Mouse (Mus musculus) limb, embryonic 14.5 days (tissue): ENCODE measurements around the gene H2al1c. TPM values are rescaled to one million over a fixed set of nuclear protein-coding genes. Genes with fewer than 3 reads are reported as not detected.
A peak's percentile ranks its signal among the peaks of the same experiment; 100 is the strongest.
"Not testable (repeated sequence)": the region's sequence is repeated elsewhere in the genome, so short reads cannot be mapped to it uniquely, and the experiment has no call there.

Experiments
- ATAC-seq: fragments of 200-750 bp; cut with Nextera tagmentation; 2 replicates; pipeline ENCODE4 v1.8.0; 2017; ENCODE audit warnings: low read depth, moderate number of reproducible peaks, moderate TSS enrichment; ENCODE audit not compliant: low FRiP score
- DNase-seq: peaks from one replicate; pipeline ENCODE4 v3.0.0-alpha.2; 2015; ENCODE audit warnings: low spot score
- H3K27ac ChIP-seq: fragments of 300-500 bp; sonication (generic); replicated peaks from 2 replicates; pipeline ENCODE4 v1.5.1; 2014; ENCODE audit warnings: low read depth, mild to moderate bottlenecking, low read length, moderate library complexity, mixed read lengths
- H3K27me3 ChIP-seq: fragments of 300-500 bp; sonication (generic); 2 replicates; pipeline ENCODE4 v1.6.1; 2014; ENCODE audit warnings: low read length, mixed read lengths; ENCODE audit not compliant: control insufficient read depth, insufficient read depth
- H3K36me3 ChIP-seq: fragments of 300-500 bp; sonication (generic); 2 replicates; pipeline ENCODE4 v1.6.1; 2014; ENCODE audit warnings: mild to moderate bottlenecking, low read length, moderate library complexity, mixed read lengths; ENCODE audit not compliant: control insufficient read depth, insufficient read depth
- H3K4me1 ChIP-seq: fragments of 300-500 bp; sonication (generic); 2 replicates; pipeline ENCODE4 v1.6.1; 2014; ENCODE audit warnings: antibody characterized with exemption, low read length, mixed read lengths; ENCODE audit not compliant: control insufficient read depth, insufficient read depth
- H3K4me2 ChIP-seq: fragments of 300-500 bp; sonication (generic); replicated peaks from 2 replicates; pipeline ENCODE4 v1.6.1; 2014; ENCODE audit warnings: low read depth, mild to moderate bottlenecking, low read length, moderate library complexity; ENCODE audit not compliant: severe bottlenecking
- H3K4me3 ChIP-seq: fragments of 300-500 bp; sonication (generic); replicated peaks from 2 replicates; pipeline ENCODE4 v1.5.1; 2014; ENCODE audit warnings: low read length
- H3K9ac ChIP-seq: fragments of 300-500 bp; sonication (generic); 2 replicates; pipeline ENCODE4 v1.6.1; 2014; ENCODE audit warnings: mild to moderate bottlenecking, low read depth, low read length, moderate library complexity; ENCODE audit not compliant: severe bottlenecking
- H3K9me3 ChIP-seq: fragments of 300-500 bp; sonication (generic); 2 replicates; pipeline ENCODE4 v1.6.1; 2016; ENCODE audit warnings: low read length; ENCODE audit not compliant: control insufficient read depth
- POLR2A ChIP-seq: fragments of 200-500 bp; IDR thresholded peaks from 2 replicates; pipeline ENCODE4 v1.8.0; 2012; ENCODE audit warnings: inconsistent platforms, mild to moderate bottlenecking, moderate library complexity, borderline replicate concordance; ENCODE audit not compliant: insufficient read depth, insufficient read length; ENCODE audit errors: extremely low read depth
- WGBS: fragments of 180-500 bp; shearing (Covaris S2); extraction: QIAGEN DNeasy Blood & Tissue Kit; methylation state at CpG from one replicate; pipeline ENCODE4 v1.1.7; 2014; 5-methylcytosine and 5-hydroxymethylcytosine counted together
- polyA plus RNA-seq, 2 experiments: library from polyadenylated mRNA; depleted of rRNA in 1 of 2; stranded (reverse) in 1 of 2; unstranded in 1 of 2; fragments of >200 nt; fragmentation: Nextera tagmentation in 1 of 2; extraction: Ambion mirVana in 1 of 2; gene quantifications; 2 replicates each; pipeline versions ENCODE4 v1.2.1 to v1.2.3; 2012 to 2014

H2al1c gene
- polyA plus RNA-seq, 2 experiments, result not detected

DNA sequence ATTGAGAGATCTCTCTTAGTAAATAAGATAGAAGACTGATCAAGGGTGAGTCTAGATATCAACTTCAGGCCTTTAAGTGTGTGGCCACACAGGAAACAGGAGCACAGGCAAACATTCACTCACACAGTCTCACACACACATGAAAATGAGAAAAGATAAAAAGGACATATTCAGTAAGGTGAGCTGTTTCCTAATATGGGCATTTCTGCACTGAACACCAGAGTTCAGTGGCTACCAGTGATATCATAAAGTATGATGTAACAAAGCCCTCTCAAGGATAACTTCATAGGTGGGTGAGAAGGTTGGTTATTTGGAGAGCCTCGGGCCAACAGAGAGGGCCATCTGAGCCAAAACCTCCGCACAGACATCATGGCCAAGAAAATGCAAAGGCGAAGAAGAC lies 12.5 kb downstream of the H2al1c start, which contains the start of gene H2al1g:
Gene H2al1g, plus strand, starts transcription at position 301 of the 400 bp plus-strand sequence.
- DNase-seq, H3K27ac ChIP-seq, H3K27me3 ChIP-seq, H3K4me1 ChIP-seq, H3K4me3 ChIP-seq, H3K9ac ChIP-seq, ATAC-seq, H3K36me3 ChIP-seq, H3K9me3 ChIP-seq, H3K4me2 ChIP-seq: not testable (repeated sequence)
- no CpG with 5 or more reads among the region's 3 CpGs for WGBS

GRCm38 (mm10) chrX:11321192-11321591 lies 15.7 kb downstream of the H2al1c start, which contains the start of gene H2al1h:
TSS of gene H2al1h (plus strand) at chrX:11321492.
- not testable (repeated sequence) for ATAC-seq, DNase-seq, H3K4me1 ChIP-seq, H3K9me3 ChIP-seq, H3K27me3 ChIP-seq, H3K9ac ChIP-seq, H3K27ac ChIP-seq, H3K36me3 ChIP-seq, H3K4me2 ChIP-seq, H3K4me3 ChIP-seq
- WGBS, result no CpG with 5 or more reads among the region's 6 CpGs

GRCm38 (mm10) chrX:11324359-11324758 lies 18.9 kb downstream of the H2al1c start, which contains the start of gene H2al1i:
TSS of gene H2al1i (plus strand) at chrX:11324659.
- DNase-seq, H3K27me3 ChIP-seq, H3K4me3 ChIP-seq, H3K4me1 ChIP-seq, ATAC-seq, H3K36me3 ChIP-seq, H3K9me3 ChIP-seq, H3K4me2 ChIP-seq, H3K9ac ChIP-seq, H3K27ac ChIP-seq: not testable (repeated sequence)
- WGBS, result 100% methylated on average over 2 of the region's 5 CpGs

GRCm38 (mm10) chrX:11327522-11327921 lies 22.1 kb downstream of the H2al1c start, which contains the start of gene H2al1j:
TSS of gene H2al1j (plus strand) at chrX:11327822.
- DNase-seq, H3K27ac ChIP-seq, H3K4me1 ChIP-seq, H3K36me3 ChIP-seq, H3K27me3 ChIP-seq, H3K9me3 ChIP-seq, H3K4me2 ChIP-seq, ATAC-seq, H3K4me3 ChIP-seq, H3K9ac ChIP-seq: not testable (repeated sequence)
- 81% methylated on average over 2 of the region's 2 CpGs for WGBS

DNA sequence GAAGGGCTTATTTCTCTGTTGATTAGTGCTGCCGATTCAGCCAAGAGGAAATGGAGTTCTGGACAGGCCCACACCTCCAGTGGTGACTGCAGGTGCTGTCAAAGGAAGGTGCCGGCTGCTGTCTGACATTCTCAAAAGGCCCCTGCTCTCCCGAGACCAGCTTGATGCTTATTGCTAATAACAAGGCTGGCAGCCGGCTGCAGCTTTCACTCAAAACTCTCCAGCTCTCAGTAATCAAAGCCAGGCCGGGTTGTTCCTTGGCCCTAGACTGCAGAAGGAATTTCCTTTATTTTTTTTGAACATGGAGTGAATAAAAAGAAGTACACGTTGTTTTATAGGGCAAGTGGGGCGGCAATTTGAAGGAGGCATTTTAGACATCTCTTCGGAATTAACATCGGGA lies 40.3 kb downstream of the H2al1c start:
- TF ChIP-seq POLR2A, result no peak
- Histone ChIP-seq H3K4me2 (peak overlapping the region; percentile 28), H3K4me1 (peaks cover 8% of the 10 kb centered on the region), H3K27me3 (no peaks in the 10 kb centered on the region), H3K9ac (no peak overlapping the region), H3K36me3 (no peaks in the 10 kb centered on the region), H3K4me3 (no peak overlapping the region), H3K27ac (0 out of 2 replicates have a peak overlapping the region, but pooled peaks have one; percentile 19), H3K9me3 (no peaks in the 10 kb centered on the region)
- ATAC-seq, result peak; percentile 57
- WGBS, result 38% methylated on average over 9 of the region's 9 CpGs
- peak; percentile 71 for DNase-seq

- no peaks in the 10 kb centered on the region for H3K9me3 ChIP-seq
- H3K27ac ChIP-seq, result no peak overlapping the region
- H3K4me3 ChIP-seq, result no peak overlapping the region
- H3K4me2 ChIP-seq, result no peak overlapping the region
- no peak for TF ChIP-seq POLR2A
- DNase-seq, result no peak
- no peak for ATAC-seq
- H3K4me1 ChIP-seq, result peaks cover 8% of the 10 kb centered on the region
- H3K27me3 ChIP-seq, result no peaks in the 10 kb centered on the region
- H3K9ac ChIP-seq, result no peak overlapping the region
- no peaks in the 10 kb centered on the region for H3K36me3 ChIP-seq
- WGBS, result 81% methylated on average over 3 of the region's 3 CpGs
These were observed 41.3 kb downstream of the H2al1c start for GRCm38 (mm10) chrX:11346756-11347155.

Other genes with a start within 250 kb of the H2al1c start
- not detected in 2 replicates for gene H2al1a, start 6.4 kb upstream of the H2al1c start, polyA plus RNA-seq (2012; rRNA removed)
- not detected in 2 replicates for gene H2al1a, start 6.4 kb upstream of the H2al1c start, polyA plus RNA-seq (2014; fragmentation: Nextera tagmentation; extraction: Ambion mirVana)
- gene H2al1b, start 3.2 kb upstream of the H2al1c start, polyA plus RNA-seq (2012; rRNA removed), result not detected in 2 replicates
- gene H2al1b, start 3.2 kb upstream of the H2al1c start, polyA plus RNA-seq (2014; fragmentation: Nextera tagmentation; extraction: Ambion mirVana), result not detected in 2 replicates
- gene H2al1d, start 3.2 kb downstream of the H2al1c start, polyA plus RNA-seq (2012; rRNA removed), result not detected in 2 replicates
- gene H2al1d, start 3.2 kb downstream of the H2al1c start, polyA plus RNA-seq (2014; fragmentation: Nextera tagmentation; extraction: Ambion mirVana), result not detected in 2 replicates
- gene H2al1e, start 6.3 kb downstream of the H2al1c start, polyA plus RNA-seq (2012; rRNA removed), result not detected in 2 replicates
- not detected in 2 replicates for gene H2al1e, start 6.3 kb downstream of the H2al1c start, polyA plus RNA-seq (2014; fragmentation: Nextera tagmentation; extraction: Ambion mirVana)
- gene H2al1f, start 9.5 kb downstream of the H2al1c start, polyA plus RNA-seq (2012; rRNA removed), result not detected in 2 replicates
- not detected in 2 replicates for gene H2al1f, start 9.5 kb downstream of the H2al1c start, polyA plus RNA-seq (2014; fragmentation: Nextera tagmentation; extraction: Ambion mirVana)
- not detected in 2 replicates for gene H2al1g, start 12.6 kb downstream of the H2al1c start, polyA plus RNA-seq (2012; rRNA removed)
- gene H2al1g, start 12.6 kb downstream of the H2al1c start, polyA plus RNA-seq (2014; fragmentation: Nextera tagmentation; extraction: Ambion mirVana), result not detected in 2 replicates
- not detected in 2 replicates for gene H2al1h, start 15.8 kb downstream of the H2al1c start, polyA plus RNA-seq (2012; rRNA removed)
- gene H2al1h, start 15.8 kb downstream of the H2al1c start, polyA plus RNA-seq (2014; fragmentation: Nextera tagmentation; extraction: Ambion mirVana), result not detected in 2 replicates
- gene H2al1i, start 19.0 kb downstream of the H2al1c start, polyA plus RNA-seq (2012; rRNA removed), result not detected in 2 replicates
- not detected in 2 replicates for gene H2al1i, start 19.0 kb downstream of the H2al1c start, polyA plus RNA-seq (2014; fragmentation: Nextera tagmentation; extraction: Ambion mirVana)
- not detected in 2 replicates for gene H2al1j, start 22.2 kb downstream of the H2al1c start, polyA plus RNA-seq (2012; rRNA removed)
- gene H2al1j, start 22.2 kb downstream of the H2al1c start, polyA plus RNA-seq (2014; fragmentation: Nextera tagmentation; extraction: Ambion mirVana), result not detected in 2 replicates